Mouse (Mus musculus) T-helper 2 cell (primary cell): Measurements from ENCODE around the gene Gm10217.

Experiments used
- in situ Hi-C: fragments of 300-600 bp; cut with MboI, MseI; formaldehyde crosslinking; loops from one replicate; pipeline ENCODE4 v1.15.1; 2025; ENCODE audit warnings: high pct_unique_total_duplicates

Gene Gm10217

GRCm38 (mm10) chr8:9863951-9864350 lies at the start of gene Gm10217:
Gene Gm10217 (plus strand): TSS chr8:9864251.
- in situ Hi-C loops = loop anchor here (10.0 kb wide), 1 partner anchor 1181 kb away; no protein-coding TSS in a partner anchor

GRCm38 (mm10) chr8:9824770-9825169 lies 39.3 kb upstream of the Gm10217 start:
- in situ Hi-C loops = no loop called here

GRCm38 (mm10) chr8:9840257-9840656 lies 23.8 kb upstream of the Gm10217 start:
- in situ Hi-C loops = no loop called here

- in situ Hi-C loops = no loop called here
Measured at GRCm38 (mm10) chr8:9859286-9859685, 4.8 kb upstream of the Gm10217 start.

- in situ Hi-C loops = loop anchor here (10.0 kb wide), 1 partner anchor 1184 kb away; no protein-coding TSS in a partner anchor
Measured at GRCm38 (mm10) chr8:9860539-9861203, 3.4 kb upstream of the Gm10217 start.

GRCm38 (mm10) chr8:9865150-9865549 lies 1.1 kb downstream of the Gm10217 start:
- in situ Hi-C loops = loop anchor here (10.0 kb wide), 1 partner anchor 1180 kb away; no protein-coding TSS in a partner anchor

GRCm38 (mm10) chr8:9868094-9868493 lies 4.0 kb downstream of the Gm10217 start:
- in situ Hi-C loops = loop anchor here (10.0 kb wide), 1 partner anchor 1177 kb away; no protein-coding TSS in a partner anchor

GRCm38 (mm10) chr8:9876241-9876640 lies 12.2 kb downstream of the Gm10217 start:
- in situ Hi-C loops = no loop called here

GRCm38 (mm10) chr8:9879921-9880320 lies 15.9 kb downstream of the Gm10217 start:
- in situ Hi-C loops = no loop called here

- in situ Hi-C loops = no loop called here
Measured at GRCm38 (mm10) chr8:9886714-9887113, 22.7 kb downstream of the Gm10217 start.

- in situ Hi-C loops = no loop called here
Measured at GRCm38 (mm10) chr8:9899199-9899598, 35.1 kb downstream of the Gm10217 start.

- in situ Hi-C loops = no loop called here
Measured at GRCm38 (mm10) chr8:9899673-9900072, 35.6 kb downstream of the Gm10217 start.
